Comparison of ENCODE assay signal across 11 mouse cellular contexts in genomic region chr14:25208221-25209056, GRCm38 (mm10).
A peak's percentile ranks its signal among the peaks of the same experiment; 100 is the strongest.
DNase-seq lines count a peak whose midpoint lies in the region; ATAC-seq and TF ChIP-seq lines count a peak whose summit lies in the region.
"Had no signal": no experiment of that assay in that cellular context is flagged by ENCODE, and none has a peak within 500 bp of the region (broad histone marks: within the 10 kb centered on the region; RNA-seq: fewer than 3 reads in every experiment).

No protein-coding gene starts in this region.

- peak; percentile 24 to 40 for DNase-seq in lung, adult 18-20 months
- DNase-seq in lung, adult 2 months = no peak
- peak; percentile 87 for DNase-seq in yolk sac, embryonic 10.5 days (ENCODE audit: low spot score)
- no peak for DNase-seq in cerebellum, postnatal 36 days
- no peak for DNase-seq in gastrocnemius, adult 8-10 months (ENCODE audit: low spot score in 2 of 2)
- DNase-seq in thymus, postnatal 10 days (ENCODE audit: low spot score in 2 of 2) = no peak
- DNase-seq: cerebellum, adult 9-10 months; thymus, postnatal 25 days had no signal

- H3K4me1 ChIP-seq in lung, adult 2 months (ENCODE audit: control insufficient read depth, insufficient read depth, low read length) = no peaks in the 10 kb centered on the region; the same call in 1 of the 2 replicates
- H3K4me1 ChIP-seq in kidney, embryonic 15.5 days = peaks cover 54% of the 10 kb centered on the region
- no peaks in the 10 kb centered on the region for H3K4me1 ChIP-seq in liver, embryonic 16.5 days (ENCODE audit: control insufficient read depth, low read depth, low read length)

- H3K4me2 ChIP-seq in kidney, embryonic 15.5 days = no peak overlapping the region
- H3K4me2 ChIP-seq in liver, embryonic 16.5 days (ENCODE audit: low read depth, low read length) = no peak overlapping the region
- H3K4me2 ChIP-seq: hindbrain, embryonic 12.5 days had no signal

- no peaks in the 10 kb centered on the region for H3K27me3 ChIP-seq in kidney, embryonic 15.5 days
- H3K27me3 ChIP-seq in liver, embryonic 16.5 days (ENCODE audit: control insufficient read depth, insufficient read depth, low read depth, low read length) = no peaks in the 10 kb centered on the region

- WGBS in lung, adult 2 months = 54% methylated on average over 9 of the region's 9 CpGs
- WGBS in kidney, embryonic 15.5 days = 36% methylated on average over 9 of the region's 9 CpGs
- WGBS in liver, embryonic 16.5 days (ENCODE audit: insufficient replicate concordance) = 53% methylated on average over 9 of the region's 9 CpGs

- no peak for TF ChIP-seq CTCF in lung, adult 2 months (IDR thresholded peaks at IDR 0.05; ENCODE audit: insufficient read depth, low read length)

- no peak overlapping the region for H3K9ac ChIP-seq in kidney, embryonic 15.5 days
- no peak overlapping the region for H3K9ac ChIP-seq in liver, embryonic 16.5 days (ENCODE audit: low read depth, low read length)
- H3K9ac ChIP-seq: hindbrain, embryonic 12.5 days had no signal

- no peak for TF ChIP-seq POLR2A in lung, adult 2 months (IDR thresholded peaks at IDR 0.05; ENCODE audit: borderline replicate concordance, extremely low read depth, low read depth, low read length)

- H3K27ac ChIP-seq in kidney, embryonic 15.5 days = peak overlapping the region; percentile 82
- H3K27ac ChIP-seq in liver, embryonic 16.5 days (ENCODE audit: low read length) = peak overlapping the region; percentile 17; the same call in 1 of the 2 replicates
- H3K27ac ChIP-seq: hindbrain, embryonic 12.5 days had no signal

- no peak overlapping the region for H3K4me3 ChIP-seq in lung, adult 2 months (replicated peaks; ENCODE audit: extremely low read depth, low read depth, low read length)
- H3K4me3 ChIP-seq in kidney, embryonic 15.5 days (replicated peaks) = no peak overlapping the region
- no peak overlapping the region for H3K4me3 ChIP-seq in liver, embryonic 16.5 days (ENCODE audit: low read depth, low read length)
- H3K4me3 ChIP-seq: hindbrain, embryonic 12.5 days had no signal

- no peaks in the 10 kb centered on the region for H3K36me3 ChIP-seq in kidney, embryonic 15.5 days
- H3K36me3 ChIP-seq in liver, embryonic 16.5 days (ENCODE audit: control insufficient read depth, insufficient read depth) = no peaks in the 10 kb centered on the region
- H3K36me3 ChIP-seq: hindbrain, embryonic 12.5 days had no signal

- ATAC-seq in kidney, embryonic 15.5 days (replicated peaks; ENCODE audit: low FRiP score) = peak; percentile 77
- ATAC-seq in liver, embryonic 16.5 days (ENCODE audit: low read depth) = peak; percentile 55

- H3K9me3 ChIP-seq in kidney, embryonic 15.5 days (replicated peaks) = no peaks in the 10 kb centered on the region
- no peaks in the 10 kb centered on the region for H3K9me3 ChIP-seq in liver, embryonic 16.5 days (replicated peaks; ENCODE audit: control insufficient read depth, low read length)
- H3K9me3 ChIP-seq: hindbrain, embryonic 12.5 days had no signal

Comparison
In these comparisons a context has a peak if more than half of its experiments do, and no peak if none do; other contexts are left out.
1. DNase-seq: peak in lung, adult 18-20 months (2 of 2) and yolk sac, embryonic 10.5 days (single experiment); none in lung, adult 2 months (single experiment), cerebellum, postnatal 36 days (0 of 2), gastrocnemius, adult 8-10 months (0 of 2) and thymus, postnatal 10 days (0 of 2).